Mouse (Mus musculus) limb, embryonic 12.5 days (tissue): Measurements from ENCODE around the gene Plxnb1. TPM values are rescaled to one million over a fixed set of nuclear protein-coding genes. Genes with fewer than 3 reads are reported as not detected.
A peak's percentile ranks its signal among the peaks of the same experiment; 100 is the strongest.

ENCODE experiments used
- ATAC-seq: fragments of 200-750 bp; cut with Nextera tagmentation; 2 replicates; pipeline ENCODE4 v1.8.0; 2017; ENCODE audit warnings: low read depth, moderate TSS enrichment; ENCODE audit not compliant: insufficient number of reproducible peaks, insufficient read depth, low FRiP score, low TSS enrichment
- H3K27ac ChIP-seq: fragments of 300-500 bp; sonication (generic); 2 replicates; pipeline ENCODE4 v1.5.1; 2016; ENCODE audit warnings: mild to moderate bottlenecking, moderate library complexity
- H3K27me3 ChIP-seq: fragments of 300-500 bp; sonication (generic); 2 replicates; pipeline ENCODE4 v1.6.1; 2016; ENCODE audit warnings: mild to moderate bottlenecking, moderate library complexity
- H3K36me3 ChIP-seq: fragments of 300-500 bp; sonication (generic); 2 replicates; pipeline ENCODE4 v1.6.1; 2016; ENCODE audit warnings: mild to moderate bottlenecking, moderate library complexity
- H3K4me1 ChIP-seq: fragments of 300-500 bp; sonication (generic); replicated peaks from 2 replicates; pipeline ENCODE4 v1.6.1; 2016
- H3K4me2 ChIP-seq: fragments of 300-500 bp; sonication (generic); 2 replicates; pipeline ENCODE4 v1.6.1; 2016; ENCODE audit warnings: mild to moderate bottlenecking, moderate library complexity
- H3K4me3 ChIP-seq: fragments of 300-500 bp; sonication (generic); replicated peaks from 2 replicates; pipeline ENCODE4 v1.5.1; 2016; ENCODE audit warnings: mild to moderate bottlenecking
- H3K9ac ChIP-seq: fragments of 300-500 bp; sonication (generic); replicated peaks from 2 replicates; pipeline ENCODE4 v1.6.1; 2016; ENCODE audit warnings: mild to moderate bottlenecking, moderate library complexity
- H3K9me3 ChIP-seq: fragments of 300-500 bp; sonication (generic); 2 replicates; pipeline ENCODE4 v1.6.1; 2016; ENCODE audit warnings: mild to moderate bottlenecking, moderate library complexity
- WGBS: fragments of 180-500 bp; shearing (Covaris S2); methylation state at CpG from one replicate; pipeline ENCODE4 v1.1.7; 2016; 5-methylcytosine and 5-hydroxymethylcytosine counted together
- polyA plus RNA-seq: library from polyadenylated mRNA; unstranded; fragments of >200 nt; fragmentation: Nextera tagmentation; extraction: Ambion mirVana; gene quantifications from 2 replicates; pipeline ENCODE4 v1.2.1, GENCODE M21; 2016

Gene Plxnb1
- polyA plus RNA-seq, 1 experiment from 2014 or later, result 22.2 TPM

- 2% methylated on average over 21 of the region's 21 CpGs for WGBS
- H3K9me3 ChIP-seq, result no peaks in the 10 kb centered on the region
Measured at GRCm38 (mm10) chr9:109094553-109095136, 544 bp upstream of the Plxnb1 start.

DNA sequence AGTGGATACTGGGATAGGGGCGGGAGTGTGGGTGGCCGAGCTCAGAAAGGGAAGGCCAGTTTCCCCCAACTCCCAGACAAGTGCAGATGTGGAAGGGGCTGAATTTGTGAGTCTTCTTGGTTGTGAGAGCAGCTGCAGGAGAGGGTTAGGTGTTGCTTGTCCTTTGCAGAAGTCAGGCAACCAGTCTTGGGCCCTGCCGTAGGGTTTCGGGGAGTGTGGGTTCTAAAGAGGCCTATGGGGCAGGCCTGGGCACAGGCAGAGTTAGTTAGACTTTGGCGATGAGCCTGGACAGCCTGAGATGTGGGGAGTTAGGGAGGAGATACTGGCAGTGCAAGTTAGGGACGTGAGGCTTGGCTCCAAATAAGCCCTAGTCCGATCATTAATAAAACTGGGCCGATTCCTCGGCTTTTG, 1.1 kb downstream of the Plxnb1 start:
- ATAC-seq, result no peak
- H3K4me3 ChIP-seq, result peak overlapping the region; percentile 77
- 19% methylated on average over 9 of the region's 9 CpGs for WGBS
- peak overlapping the region; percentile 97 for H3K9ac ChIP-seq
- no peaks in the 10 kb centered on the region for H3K27me3 ChIP-seq
- H3K4me2 ChIP-seq, result peak overlapping the region; percentile 93
- peaks cover 50% of the 10 kb centered on the region for H3K4me1 ChIP-seq
- H3K27ac ChIP-seq, result peak overlapping the region; percentile 100
- H3K9me3 ChIP-seq, result no peaks in the 10 kb centered on the region
- H3K36me3 ChIP-seq, result peaks cover 41% of the 10 kb centered on the region

More at GRCm38 (mm10) chr9:109094553-109095136, 544 bp upstream of the Plxnb1 start:
- peak overlapping the region; percentile 100 for H3K27ac ChIP-seq
- peaks cover 48% of the 10 kb centered on the region for H3K4me1 ChIP-seq
- no peaks in the 10 kb centered on the region for H3K27me3 ChIP-seq
- H3K4me2 ChIP-seq, result peak overlapping the region; percentile 93
- H3K36me3 ChIP-seq, result peaks cover 39% of the 10 kb centered on the region
- H3K4me3 ChIP-seq, result peak overlapping the region; percentile 77
- peak; percentile 49 for ATAC-seq
- H3K9ac ChIP-seq, result peak overlapping the region; percentile 97

DNA sequence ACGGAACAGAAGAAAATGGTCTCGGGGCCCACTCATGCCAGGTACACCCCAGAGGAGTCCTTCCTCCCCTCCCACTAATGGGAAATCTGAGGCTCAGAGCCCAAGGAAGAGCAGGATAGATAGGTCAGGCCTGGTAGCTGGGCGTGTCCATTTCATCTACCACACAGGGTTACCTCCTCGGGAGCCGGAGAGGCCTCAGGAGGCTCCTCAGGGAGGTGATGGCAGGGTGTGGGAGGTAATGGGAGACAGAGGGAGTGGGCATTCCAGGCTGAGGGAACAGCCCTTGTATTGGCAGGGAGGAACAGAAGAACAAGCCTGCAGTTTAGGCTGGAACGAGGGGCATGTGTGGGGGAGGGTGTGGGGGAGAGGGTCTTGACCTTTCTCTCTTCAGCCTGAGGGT, 1.7 kb downstream of the Plxnb1 start:
- Histone ChIP-seq H3K4me3 (peak overlapping the region; percentile 77), H3K9me3 (no peaks in the 10 kb centered on the region), H3K9ac (peak overlapping the region; percentile 97), H3K4me2 (peak overlapping the region; percentile 93), H3K36me3 (peaks cover 40% of the 10 kb centered on the region), H3K27ac (peak overlapping the region; percentile 100), H3K4me1 (peaks cover 50% of the 10 kb centered on the region), H3K27me3 (no peaks in the 10 kb centered on the region)
- WGBS, result 25% methylated on average over 6 of the region's 6 CpGs
- ATAC-seq, result no peak

- Histone ChIP-seq H3K4me2 (peak overlapping the region; percentile 93), H3K27ac (peak overlapping the region; percentile 100), H3K9ac (peak overlapping the region; percentile 97), H3K4me3 (peak overlapping the region; percentile 77), H3K9me3 (no peaks in the 10 kb centered on the region), H3K27me3 (no peaks in the 10 kb centered on the region), H3K4me1 (peaks cover 50% of the 10 kb centered on the region), H3K36me3 (peaks cover 41% of the 10 kb centered on the region)
- WGBS, result 30% methylated on average over 6 of the region's 6 CpGs
- no peak for ATAC-seq
Measured at GRCm38 (mm10) chr9:109097291-109097690, 2.1 kb downstream of the Plxnb1 start.

GRCm38 (mm10) chr9:109097831-109098230, 2.6 kb downstream of the Plxnb1 start:
- H3K4me3 ChIP-seq, result peak overlapping the region; percentile 77
- H3K9ac ChIP-seq, result peak overlapping the region; percentile 97
- peak overlapping the region; percentile 100 for H3K27ac ChIP-seq
- peak overlapping the region; percentile 93 for H3K4me2 ChIP-seq
- ATAC-seq, result no peak
- peaks cover 50% of the 10 kb centered on the region for H3K4me1 ChIP-seq
- no peaks in the 10 kb centered on the region for H3K9me3 ChIP-seq
- H3K36me3 ChIP-seq, result peaks cover 41% of the 10 kb centered on the region
- H3K27me3 ChIP-seq, result no peaks in the 10 kb centered on the region
- 69% methylated on average over 5 of the region's 5 CpGs for WGBS

DNA sequence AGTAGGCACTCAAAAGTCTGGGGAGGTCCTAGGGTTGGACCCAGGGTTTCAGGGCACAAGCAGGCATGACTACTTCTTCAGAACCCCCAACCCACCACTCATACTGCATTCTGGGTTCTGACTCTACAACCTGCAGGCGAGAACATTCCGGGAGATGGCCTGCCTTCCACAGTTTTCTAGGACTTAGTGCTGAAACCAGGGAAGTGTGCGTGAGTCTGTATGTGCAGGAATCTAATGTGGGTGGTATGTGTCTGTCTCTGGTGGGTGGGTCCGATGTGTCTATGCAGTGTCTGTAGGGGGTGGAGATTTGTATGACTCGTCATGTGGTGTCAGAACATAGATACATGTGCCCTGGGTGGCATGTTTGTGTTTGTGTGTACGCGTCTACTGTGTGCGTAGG, 3.2 kb downstream of the Plxnb1 start:
- Histone ChIP-seq H3K4me2 (peak overlapping the region; percentile 93), H3K4me1 (peaks cover 50% of the 10 kb centered on the region), H3K4me3 (peak overlapping the region; percentile 77), H3K9ac (no peak overlapping the region; the same call in 1 of the 2 replicates), H3K36me3 (peaks cover 45% of the 10 kb centered on the region), H3K27ac (peak overlapping the region; percentile 100), H3K27me3 (no peaks in the 10 kb centered on the region), H3K9me3 (no peaks in the 10 kb centered on the region)
- WGBS, result 92% methylated on average over 8 of the region's 8 CpGs
- no peak for ATAC-seq

GRCm38 (mm10) chr9:109098969-109099368, 3.8 kb downstream of the Plxnb1 start:
- Histone ChIP-seq H3K27me3 (no peaks in the 10 kb centered on the region), H3K4me1 (peaks cover 45% of the 10 kb centered on the region), H3K9me3 (no peaks in the 10 kb centered on the region), H3K4me3 (peak overlapping the region; percentile 11; the same call in 1 of the 2 replicates), H3K27ac (peak overlapping the region; percentile 100), H3K36me3 (peaks cover 51% of the 10 kb centered on the region), H3K9ac (peak overlapping the region; percentile 42), H3K4me2 (peak overlapping the region; percentile 93)
- ATAC-seq, result no peak
- WGBS, result 57% methylated on average over 5 of the region's 6 CpGs

- H3K9me3 ChIP-seq, result no peaks in the 10 kb centered on the region
- H3K27ac ChIP-seq, result 0 out of 2 replicates have a peak overlapping the region, but pooled peaks have one; percentile 23
- WGBS, result 85% methylated on average over 20 of the region's 20 CpGs
- peaks cover 44% of the 10 kb centered on the region for H3K4me1 ChIP-seq
- no peaks in the 10 kb centered on the region for H3K27me3 ChIP-seq
- ATAC-seq, result no peak
- no peak overlapping the region for H3K9ac ChIP-seq
- H3K4me2 ChIP-seq, result no peak overlapping the region
- H3K36me3 ChIP-seq, result peaks cover 65% of the 10 kb centered on the region
- no peak overlapping the region for H3K4me3 ChIP-seq
Measured at GRCm38 (mm10) chr9:109100307-109100928, 5.2 kb downstream of the Plxnb1 start.

DNA sequence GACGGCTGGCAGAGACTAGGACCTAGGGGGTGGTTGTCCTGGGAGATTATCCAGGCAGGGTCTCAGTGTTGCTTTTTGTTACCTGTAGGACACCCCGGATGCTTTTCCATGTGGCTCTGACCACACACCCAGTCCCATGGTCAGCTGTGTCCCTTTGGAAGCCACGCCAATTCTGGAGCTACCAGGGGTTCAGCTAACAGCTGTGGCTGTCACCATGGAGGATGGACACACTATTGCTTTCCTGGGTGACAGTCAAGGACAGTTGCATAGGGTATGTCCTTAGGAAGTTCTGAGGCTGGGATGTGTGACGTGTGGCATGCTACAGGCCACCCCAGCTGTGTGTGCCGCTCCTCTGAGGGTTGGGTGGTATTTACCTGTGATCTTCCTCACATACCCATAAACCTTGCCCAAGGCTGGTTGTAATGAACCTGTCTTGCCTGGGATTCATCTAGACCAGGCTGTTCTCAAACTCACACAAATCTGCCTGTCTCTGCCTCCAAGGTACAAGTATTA, 6.8 kb downstream of the Plxnb1 start:
- Histone ChIP-seq H3K27ac (no peak overlapping the region), H3K9me3 (no peaks in the 10 kb centered on the region), H3K4me1 (peaks cover 47% of the 10 kb centered on the region), H3K36me3 (peaks cover 81% of the 10 kb centered on the region), H3K4me3 (no peak overlapping the region), H3K9ac (no peak overlapping the region), H3K4me2 (no peak overlapping the region), H3K27me3 (no peaks in the 10 kb centered on the region)
- no peak for ATAC-seq
- 91% methylated on average over 5 of the region's 5 CpGs for WGBS

- Histone ChIP-seq H3K27ac (no peak overlapping the region), H3K4me1 (peaks cover 46% of the 10 kb centered on the region), H3K27me3 (no peaks in the 10 kb centered on the region), H3K36me3 (peaks cover 83% of the 10 kb centered on the region), H3K4me3 (no peak overlapping the region), H3K4me2 (no peak overlapping the region), H3K9me3 (no peaks in the 10 kb centered on the region), H3K9ac (0 out of 2 replicates have a peak overlapping the region, but pooled peaks have one; percentile 4)
- WGBS, result 92% methylated on average over 3 of the region's 3 CpGs
- ATAC-seq, result no peak
Measured at GRCm38 (mm10) chr9:109102541-109102940, 7.4 kb downstream of the Plxnb1 start.

GRCm38 (mm10) chr9:109103250-109103649, 8.1 kb downstream of the Plxnb1 start:
- Histone ChIP-seq H3K9me3 (no peaks in the 10 kb centered on the region), H3K27ac (no peak overlapping the region), H3K4me2 (no peak overlapping the region), H3K9ac (no peak overlapping the region), H3K27me3 (no peaks in the 10 kb centered on the region), H3K36me3 (peaks cover 90% of the 10 kb centered on the region), H3K4me1 (peaks cover 44% of the 10 kb centered on the region), H3K4me3 (no peak overlapping the region)
- ATAC-seq, result no peak
- WGBS, result 82% methylated on average over 7 of the region's 7 CpGs
